Mouse (Mus musculus): Measurements from ENCODE around the gene Kcnma1. TPM values are rescaled to one million over a fixed set of nuclear protein-coding genes. Genes with fewer than 3 reads are reported as not detected.
A peak's percentile ranks its signal among the peaks of the same experiment; 100 is the strongest.

Gene Kcnma1
- total RNA-seq, 1 experiment from 2014 or later = not detected

- peak; percentile 54 for ATAC-seq (replicated peaks; ENCODE audit: low read depth, poor library complexity, severe bottlenecking)
Observed at GRCm38 (mm10) chr14:23791261-23791691, 223.0 kb downstream of the Kcnma1 start.

- no peak for ATAC-seq (replicated peaks; ENCODE audit: low read depth, poor library complexity, severe bottlenecking)
Observed at GRCm38 (mm10) chr14:23786687-23787073, 227.6 kb downstream of the Kcnma1 start.

GRCm38 (mm10) chr14:23785921-23786686 lies 228.2 kb downstream of the Kcnma1 start:
- no peak for ATAC-seq (replicated peaks; ENCODE audit: low read depth, poor library complexity, severe bottlenecking)

- ATAC-seq (replicated peaks; ENCODE audit: low read depth, poor library complexity, severe bottlenecking) = no peak
Observed at GRCm38 (mm10) chr14:23782845-23783609, 231.3 kb downstream of the Kcnma1 start.

GRCm38 (mm10) chr14:23774542-23774941 lies 239.7 kb downstream of the Kcnma1 start:
- ATAC-seq (replicated peaks; ENCODE audit: low read depth, poor library complexity, severe bottlenecking) = no peak

GRCm38 (mm10) chr14:23772685-23773084 lies 241.6 kb downstream of the Kcnma1 start:
- no peak for ATAC-seq (replicated peaks; ENCODE audit: low read depth, poor library complexity, severe bottlenecking)

GRCm38 (mm10) chr14:23771794-23772193 lies 242.5 kb downstream of the Kcnma1 start:
- no peak for ATAC-seq (replicated peaks; ENCODE audit: low read depth, poor library complexity, severe bottlenecking)

- no peak for ATAC-seq (replicated peaks; ENCODE audit: low read depth, poor library complexity, severe bottlenecking)
Observed at GRCm38 (mm10) chr14:23762471-23762870, 251.8 kb downstream of the Kcnma1 start.

GRCm38 (mm10) chr14:23759626-23760025 lies 254.7 kb downstream of the Kcnma1 start:
- ATAC-seq (replicated peaks; ENCODE audit: low read depth, poor library complexity, severe bottlenecking) = no peak

- ATAC-seq (replicated peaks; ENCODE audit: low read depth, poor library complexity, severe bottlenecking) = no peak
Observed at GRCm38 (mm10) chr14:23758421-23758820, 255.9 kb downstream of the Kcnma1 start.

- ATAC-seq (replicated peaks; ENCODE audit: low read depth, poor library complexity, severe bottlenecking) = no peak
Observed at GRCm38 (mm10) chr14:23748011-23748410, 266.3 kb downstream of the Kcnma1 start.

GRCm38 (mm10) chr14:23746976-23747375 lies 267.3 kb downstream of the Kcnma1 start:
- no peak for ATAC-seq (replicated peaks; ENCODE audit: low read depth, poor library complexity, severe bottlenecking)

- ATAC-seq (replicated peaks; ENCODE audit: low read depth, poor library complexity, severe bottlenecking) = no peak
Observed at GRCm38 (mm10) chr14:23741531-23741930, 272.8 kb downstream of the Kcnma1 start.

GRCm38 (mm10) chr14:23734200-23734599 lies 280.1 kb downstream of the Kcnma1 start:
- no peak for ATAC-seq (replicated peaks; ENCODE audit: low read depth, poor library complexity, severe bottlenecking)

GRCm38 (mm10) chr14:23729377-23729776 lies 284.9 kb downstream of the Kcnma1 start:
- ATAC-seq (replicated peaks; ENCODE audit: low read depth, poor library complexity, severe bottlenecking) = no peak

GRCm38 (mm10) chr14:23723701-23724430 lies 290.4 kb downstream of the Kcnma1 start:
- ATAC-seq (replicated peaks; ENCODE audit: low read depth, poor library complexity, severe bottlenecking) = no peak

GRCm38 (mm10) chr14:23719246-23719645 lies 295.0 kb downstream of the Kcnma1 start:
- ATAC-seq (replicated peaks; ENCODE audit: low read depth, poor library complexity, severe bottlenecking) = no peak

GRCm38 (mm10) chr14:23718667-23719066 lies 295.6 kb downstream of the Kcnma1 start:
- ATAC-seq (replicated peaks; ENCODE audit: low read depth, poor library complexity, severe bottlenecking) = no peak

- ATAC-seq (replicated peaks; ENCODE audit: low read depth, poor library complexity, severe bottlenecking) = no peak
Observed at GRCm38 (mm10) chr14:23714396-23715131, 299.7 kb downstream of the Kcnma1 start.

GRCm38 (mm10) chr14:23712891-23713290 lies 301.4 kb downstream of the Kcnma1 start:
- no peak for ATAC-seq (replicated peaks; ENCODE audit: low read depth, poor library complexity, severe bottlenecking)

Measured in common myeloid progenitor, adult 5-6 weeks (primary cell).